ENCODE assay signal across 15 mouse cellular contexts in the genomic region with DNA sequence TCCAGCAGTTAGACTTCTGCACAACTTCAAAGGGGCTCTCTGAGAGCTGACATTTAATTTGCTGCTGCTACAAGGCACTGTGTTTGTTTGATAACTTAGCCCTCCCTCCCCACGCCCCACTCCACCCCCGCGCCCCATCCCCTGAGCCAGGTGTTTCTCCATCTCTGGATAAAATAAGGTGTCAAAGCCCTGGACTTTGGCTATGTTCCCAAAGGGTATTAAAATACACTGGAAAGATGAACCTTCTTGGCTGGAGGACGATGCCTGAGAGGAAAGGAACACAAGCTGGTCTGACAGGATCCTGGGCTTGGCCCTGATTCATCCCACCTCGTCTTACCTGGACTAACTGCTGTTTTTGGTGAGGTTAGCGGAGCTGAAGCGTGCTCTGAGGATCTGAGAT.
DNase-seq lines count a peak whose midpoint lies in the region; ATAC-seq lines count a peak whose summit lies in the region.
"Had no signal": no experiment of that assay in that cellular context is flagged by ENCODE, and none has a peak within 500 bp of the region (broad histone marks: within the 10 kb centered on the region; RNA-seq: fewer than 3 reads in every experiment).

No protein-coding gene starts in this region.

- H3K27ac ChIP-seq in heart, embryonic 15.5 days: peak overlapping the region; percentile 40
- H3K27ac ChIP-seq in lung, embryonic 16.5 days (ENCODE audit: low read length): no peak overlapping the region
- no peak overlapping the region for H3K27ac ChIP-seq in intestine, embryonic 16.5 days (ENCODE audit: low read length)
- H3K27ac ChIP-seq: hindbrain, embryonic 12.5 days had no signal

- DNase-seq in heart, postnatal 14 days: no peak
- no peak for DNase-seq in lung, postnatal 14 days
- no peak for DNase-seq in urinary bladder, postnatal 36 days (ENCODE audit: low spot score in 2 of 2)
- no peak for DNase-seq in ovary, postnatal 14 days (ENCODE audit: low spot score)
- DNase-seq: adrenal gland, adult 8-10 months; cerebellum, postnatal 14 days; kidney, postnatal 14 days; lung, postnatal 36 days; right cerebral cortex, postnatal 14 days; thymus, postnatal 36 days had no signal

- H3K9ac ChIP-seq in heart, embryonic 15.5 days: no peak overlapping the region
- no peak overlapping the region for H3K9ac ChIP-seq in lung, embryonic 16.5 days (ENCODE audit: low read length)
- H3K9ac ChIP-seq in intestine, embryonic 16.5 days (ENCODE audit: low read depth, low read length): 0 out of 2 replicates have a peak overlapping the region, but pooled peaks have one; percentile 0
- H3K9ac ChIP-seq: hindbrain, embryonic 12.5 days had no signal

- no peak for ATAC-seq in heart, embryonic 15.5 days (replicated peaks; ENCODE audit: insufficient number of reproducible peaks, insufficient read depth, low FRiP score, low read depth)
- ATAC-seq in lung, embryonic 16.5 days (ENCODE audit: low read depth): 0 out of 2 replicates have a peak, but pooled peaks have one; percentile 23
- peak; percentile 58 for ATAC-seq in intestine, embryonic 16.5 days
- ATAC-seq: midbrain, embryonic 16.5 days had no signal

- H3K4me1 ChIP-seq in heart, embryonic 15.5 days (replicated peaks): peaks cover 31% of the 10 kb centered on the region
- H3K4me1 ChIP-seq in lung, embryonic 16.5 days (replicated peaks; ENCODE audit: control insufficient read depth, insufficient read depth, low read length): no peaks in the 10 kb centered on the region
- H3K4me1 ChIP-seq in intestine, embryonic 16.5 days (ENCODE audit: control insufficient read depth, insufficient read depth, low read length): no peaks in the 10 kb centered on the region

- H3K27me3 ChIP-seq in heart, embryonic 15.5 days: no peaks in the 10 kb centered on the region
- no peaks in the 10 kb centered on the region for H3K27me3 ChIP-seq in lung, embryonic 16.5 days (ENCODE audit: control insufficient read depth, insufficient read depth, low read depth, low read length)
- H3K27me3 ChIP-seq in intestine, embryonic 16.5 days (replicated peaks; ENCODE audit: control insufficient read depth, insufficient read depth, low read length): no peaks in the 10 kb centered on the region
- H3K27me3 ChIP-seq: hindbrain, embryonic 12.5 days had no signal

- no peaks in the 10 kb centered on the region for H3K36me3 ChIP-seq in heart, embryonic 15.5 days
- H3K36me3 ChIP-seq in lung, embryonic 16.5 days (ENCODE audit: control insufficient read depth, insufficient read depth, low read length): no peaks in the 10 kb centered on the region
- H3K36me3 ChIP-seq in intestine, embryonic 16.5 days (ENCODE audit: control insufficient read depth, insufficient read depth, low read length): no peaks in the 10 kb centered on the region
- H3K36me3 ChIP-seq: hindbrain, embryonic 12.5 days had no signal

- H3K4me2 ChIP-seq in heart, embryonic 15.5 days: peak overlapping the region; percentile 39
- peak overlapping the region; percentile 1; the same call in 1 of the 2 replicates for H3K4me2 ChIP-seq in lung, embryonic 16.5 days (ENCODE audit: low read depth, low read length)
- H3K4me2 ChIP-seq in intestine, embryonic 16.5 days (ENCODE audit: low read depth, low read length): peak overlapping the region; percentile 22; the same call in 1 of the 2 replicates
- H3K4me2 ChIP-seq: hindbrain, embryonic 12.5 days had no signal

- intact Hi-C loops in heart, postnatal 14 days (cut with DNase I): no loop called here

- WGBS in heart, embryonic 15.5 days: 33% methylated on average over 7 of the region's 7 CpGs
- WGBS in lung, embryonic 16.5 days: 24% methylated on average over 7 of the region's 7 CpGs
- 35% methylated on average over 7 of the region's 7 CpGs for WGBS in intestine, embryonic 16.5 days

- H3K4me3 ChIP-seq in heart, embryonic 15.5 days: peak overlapping the region; percentile 23
- no peak overlapping the region for H3K4me3 ChIP-seq in lung, embryonic 16.5 days (ENCODE audit: low read length)
- H3K4me3 ChIP-seq in intestine, embryonic 16.5 days (ENCODE audit: low read length): no peak overlapping the region
- H3K4me3 ChIP-seq: hindbrain, embryonic 12.5 days had no signal

- H3K9me3 ChIP-seq in heart, embryonic 15.5 days (replicated peaks): no peaks in the 10 kb centered on the region
- H3K9me3 ChIP-seq in lung, embryonic 16.5 days (ENCODE audit: control insufficient read depth, low read length): no peaks in the 10 kb centered on the region
- no peaks in the 10 kb centered on the region for H3K9me3 ChIP-seq in intestine, embryonic 16.5 days (ENCODE audit: control insufficient read depth, low read length)
- H3K9me3 ChIP-seq: hindbrain, embryonic 12.5 days had no signal
